Mouse (Mus musculus) E14TG2a.4 (cell line): ENCODE measurements at regions not wholly inside any gene's neighbourhood (a gene's known extent, or its start where the extent isn't known, plus 50 kb on each side); places are given as distances from the start of the nearest gene placed in this dataset.

Experiments
- H3K27me3 ChIP-seq: 2 replicates; pipeline ENCODE4 v1.6.1; 2014; ENCODE audit warnings: low read length, control low read depth; ENCODE audit not compliant: insufficient read depth
- H3K36me3 ChIP-seq: 2 replicates; pipeline ENCODE4 v1.6.1; 2014; ENCODE audit warnings: low read length, control low read depth; ENCODE audit not compliant: insufficient read depth
- H3K4me1 ChIP-seq: replicated peaks from 2 replicates; pipeline ENCODE4 v1.6.1; 2014; ENCODE audit warnings: low read depth, low read length, control low read depth
- H3K4me3 ChIP-seq: replicated peaks from 2 replicates; pipeline ENCODE4 v1.5.1; 2014; ENCODE audit warnings: mild to moderate bottlenecking, low read length
- H3K9me3 ChIP-seq: 2 replicates; pipeline ENCODE4 v1.6.1; 2014; ENCODE audit warnings: low read length, control low read depth
- CTCF ChIP-seq: conservative IDR thresholded peaks from 2 replicates; pipeline ENCODE4 v1.5.1; 2014; ENCODE audit warnings: low read length
- NANOG ChIP-seq: IDR thresholded peaks from 2 replicates; pipeline ENCODE4 v1.6.1; 2014; ENCODE audit warnings: borderline replicate concordance, low read length, mixed read lengths
- POU5F1 ChIP-seq: IDR thresholded peaks from 2 replicates; pipeline ENCODE4 v1.6.1; 2014; ENCODE audit warnings: low read length, borderline replicate concordance

DNA sequence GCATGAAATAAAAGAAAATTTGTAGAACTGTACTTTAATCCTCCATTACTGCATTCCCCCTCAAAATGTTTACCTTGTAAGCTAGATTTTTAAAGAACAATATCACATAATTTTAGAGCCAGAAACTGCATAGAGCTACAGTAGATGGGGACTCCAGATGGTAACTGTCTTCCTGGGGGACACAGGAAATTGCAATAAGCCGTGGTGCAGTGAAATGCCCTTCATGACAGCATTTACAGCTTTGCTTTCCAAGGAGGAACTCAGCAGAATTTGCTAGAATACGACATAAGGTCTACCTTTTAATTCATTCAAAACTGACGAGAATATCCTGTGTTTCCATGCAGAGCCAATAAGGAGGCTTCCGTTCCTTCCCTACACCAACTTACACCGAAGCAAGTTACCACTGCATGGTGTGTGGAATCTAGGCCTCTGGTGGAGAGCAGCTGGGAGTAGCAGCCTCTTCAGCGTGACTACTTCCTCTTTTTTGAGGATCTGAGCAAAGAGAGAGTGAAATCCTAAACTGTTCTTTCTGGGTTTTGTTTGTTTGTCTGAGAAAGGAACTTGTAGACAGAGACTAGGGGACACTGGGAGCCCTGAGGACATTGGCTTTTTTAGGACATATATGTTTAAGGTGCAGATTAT lies 164.6 kb downstream of the Gm9376 start:
- Histone ChIP-seq H3K4me3 (no peak overlapping the region), H3K9me3 (no peaks in the 10 kb centered on the region; the same call in 1 of the 2 replicates), H3K27me3 (peaks cover 22% of the 10 kb centered on the region), H3K4me1 (no peaks in the 10 kb centered on the region), H3K36me3 (no peaks in the 10 kb centered on the region)
- no peak for TF ChIP-seq POU5F1
- TF ChIP-seq NANOG = no peak
- no peak for TF ChIP-seq CTCF
